Mouse (Mus musculus) embryonic facial prominence, embryonic 13.5 days (tissue): ENCODE results near the gene Gm21915. TPM values are rescaled to one million over a fixed set of nuclear protein-coding genes. Genes with fewer than 3 reads are reported as not detected.

Experiments used
- polyA plus RNA-seq: library from polyadenylated mRNA; unstranded; fragments of >200 nt; fragmentation: Nextera tagmentation; extraction: Ambion mirVana; gene quantifications from 2 replicates; pipeline ENCODE4 v1.2.1, GENCODE M21; 2015

Gene Gm21915
- polyA plus RNA-seq, 1 experiment from 2014 or later = not detected

Other genes starting within 250 kb of the Gm21915 start
- 3.8 and 9.0 TPM in 2 replicates for gene Gramd1b, start 139.2 kb upstream of the Gm21915 start, polyA plus RNA-seq
- 55.9 and 56.5 TPM in 2 replicates for gene Clmp, start 15.3 kb downstream of the Gm21915 start, polyA plus RNA-seq
- gene Hspa8, start 130.4 kb downstream of the Gm21915 start, polyA plus RNA-seq = 2,195 and 2,229 TPM in 2 replicates
- gene Bsx, start 203.5 kb downstream of the Gm21915 start, polyA plus RNA-seq = not detected in 2 replicates